Mouse (Mus musculus): ENCODE measurements around the gene Gm9736. TPM values are rescaled to one million over a fixed set of nuclear protein-coding genes. Genes with fewer than 3 reads are reported as not detected.

The Gm9736 gene
- not detected in 2 replicates for polyA plus RNA-seq (2012; rRNA removed; ENCODE audit: low replicate concordance)

DNA sequence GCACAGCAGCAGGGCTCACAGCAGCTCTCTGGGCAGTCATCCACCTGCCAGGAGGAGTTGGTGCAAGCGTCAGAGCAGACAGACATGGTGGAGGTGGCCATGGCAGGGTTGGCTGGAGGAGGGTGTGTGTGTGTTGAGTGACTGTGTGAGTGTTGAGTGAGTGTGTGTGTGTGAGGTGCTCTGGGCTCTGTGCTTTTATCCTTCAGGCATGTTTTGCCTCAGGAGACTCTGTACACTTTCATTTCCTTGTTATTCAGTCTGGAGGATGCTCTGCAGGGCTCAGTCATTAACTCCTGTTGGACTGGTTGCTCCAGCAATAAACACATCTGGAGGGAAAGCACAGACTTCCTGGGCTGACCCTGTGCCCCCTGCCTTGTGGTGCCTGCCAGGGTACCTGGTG lies at the start of gene Gm9736:
Gene Gm9736 (minus strand): TSS at position 101 of the 400 bp plus-strand sequence.

DNA sequence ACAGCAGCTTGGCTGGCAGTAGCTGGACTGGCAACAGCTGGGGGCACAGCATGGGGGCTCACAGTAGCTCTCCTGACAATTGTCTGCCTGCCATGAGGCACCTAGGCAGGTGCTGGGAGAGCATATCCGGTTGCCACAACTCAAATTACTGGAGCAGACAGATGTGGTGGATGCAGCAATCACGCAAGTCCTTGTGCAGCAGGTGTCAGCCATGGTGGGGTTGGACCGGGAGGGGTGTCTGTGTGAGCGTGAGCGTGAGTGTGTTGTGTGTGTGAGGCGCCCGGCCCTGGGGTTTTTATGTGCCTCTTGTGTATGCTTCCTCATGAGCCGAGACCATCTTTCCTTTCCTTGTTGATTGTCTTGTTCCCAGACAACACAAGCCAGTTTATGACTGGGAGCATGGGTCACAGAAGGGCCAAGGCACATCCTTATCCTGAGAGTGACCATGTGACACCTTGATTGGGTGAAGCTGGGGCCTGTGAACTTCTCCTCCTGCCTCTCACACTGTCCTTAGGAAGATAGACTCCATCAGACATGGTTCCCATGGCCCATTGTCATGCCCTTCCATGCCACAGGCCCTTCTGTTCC lies 47.9 kb upstream of the Gm9736 start, which contains the start of gene Gm19668:
Gene Gm19668 (minus strand): TSS at position 213 of the 588 bp plus-strand sequence.

DNA sequence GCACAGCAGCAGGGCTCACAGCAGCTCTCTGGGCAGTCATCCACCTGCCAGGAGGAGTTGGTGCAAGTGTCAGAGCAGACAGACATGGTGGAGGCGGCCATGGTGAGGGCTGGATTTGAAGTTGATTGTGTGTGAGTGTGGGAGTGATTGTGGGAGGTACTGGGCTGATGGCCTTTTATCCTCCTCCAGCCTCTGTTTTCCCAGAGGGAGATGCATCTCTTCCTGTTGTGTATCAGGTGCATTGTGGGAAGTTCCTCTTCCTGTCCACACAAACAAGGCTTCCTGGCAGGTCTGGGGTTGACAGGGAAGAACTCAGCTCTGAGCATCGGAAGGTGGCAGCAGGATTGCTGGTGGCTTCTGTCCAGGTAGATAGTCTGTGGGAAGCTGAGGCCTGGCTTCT lies 43.8 kb upstream of the Gm9736 start, which contains the start of gene Gm9639:
Gene Gm9639 (minus strand): TSS at position 101 of the 400 bp plus-strand sequence.

DNA sequence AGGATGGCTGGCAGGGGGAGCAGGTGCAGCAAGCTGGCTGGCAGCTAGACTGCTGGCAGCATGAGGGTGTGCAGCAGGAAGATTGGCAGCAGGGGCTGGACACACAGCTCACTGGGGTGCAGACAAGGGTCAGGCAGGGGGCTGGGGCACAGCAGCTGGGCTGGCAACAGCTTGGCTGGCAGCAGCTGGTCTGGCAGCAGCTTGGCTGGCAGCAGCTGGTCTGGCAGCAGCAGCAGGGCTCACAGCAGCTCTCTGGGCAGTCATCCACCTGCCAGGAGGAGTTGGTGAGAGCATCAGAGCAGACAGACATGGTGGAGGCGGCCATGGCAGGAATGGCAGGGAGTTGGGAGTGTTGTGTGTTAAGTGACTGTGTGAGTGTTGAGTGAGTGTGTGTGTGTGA lies 36.7 kb upstream of the Gm9736 start, which contains the start of gene Gm7137:
Gene Gm7137 (minus strand): TSS at position 325 of the 400 bp plus-strand sequence.

DNA sequence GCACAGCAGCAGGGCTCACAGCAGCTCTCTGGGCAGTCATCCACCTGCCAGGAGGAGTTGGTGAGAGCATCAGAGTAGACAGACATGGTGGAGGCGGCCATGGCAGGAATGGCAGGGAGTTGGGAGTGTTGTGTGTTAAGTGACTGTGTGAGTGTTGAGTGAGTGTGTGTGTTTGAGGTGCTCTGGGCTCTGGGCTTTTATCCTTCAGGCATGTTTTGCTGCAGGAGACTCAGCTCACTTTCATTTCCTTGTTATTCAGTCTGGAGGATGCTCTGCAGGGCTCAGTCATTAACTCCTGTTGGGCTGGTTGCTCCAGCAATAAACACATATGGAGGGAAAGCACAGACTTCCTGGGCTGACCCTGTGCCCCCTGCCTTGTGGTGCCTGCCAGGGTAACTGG lies 31.3 kb upstream of the Gm9736 start, which contains the start of gene Gm3250:
Gene Gm3250 (minus strand): TSS at position 101 of the 400 bp plus-strand sequence.

DNA sequence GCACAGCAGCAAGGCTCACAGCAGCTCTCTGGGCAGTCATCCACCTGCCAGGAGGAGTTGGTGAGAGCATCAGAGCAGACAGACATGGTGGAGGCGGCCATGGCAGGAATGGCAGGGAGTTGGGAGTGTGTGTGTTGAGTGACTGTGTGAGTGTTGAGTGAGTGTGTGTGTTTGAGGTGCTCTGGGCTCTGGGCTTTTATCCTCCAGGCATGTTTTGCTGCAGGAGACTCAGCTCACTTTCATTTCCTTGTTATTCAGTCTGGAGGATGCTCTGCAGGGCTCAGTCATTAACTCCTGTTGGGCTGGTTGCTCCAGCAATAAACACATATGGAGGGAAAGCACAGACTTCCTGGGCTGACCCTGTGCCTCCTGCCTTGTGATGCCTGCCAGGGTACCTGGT lies 25.7 kb upstream of the Gm9736 start, which contains the start of gene Gm7138:
Gene Gm7138 (minus strand): TSS at position 101 of the 400 bp plus-strand sequence.

DNA sequence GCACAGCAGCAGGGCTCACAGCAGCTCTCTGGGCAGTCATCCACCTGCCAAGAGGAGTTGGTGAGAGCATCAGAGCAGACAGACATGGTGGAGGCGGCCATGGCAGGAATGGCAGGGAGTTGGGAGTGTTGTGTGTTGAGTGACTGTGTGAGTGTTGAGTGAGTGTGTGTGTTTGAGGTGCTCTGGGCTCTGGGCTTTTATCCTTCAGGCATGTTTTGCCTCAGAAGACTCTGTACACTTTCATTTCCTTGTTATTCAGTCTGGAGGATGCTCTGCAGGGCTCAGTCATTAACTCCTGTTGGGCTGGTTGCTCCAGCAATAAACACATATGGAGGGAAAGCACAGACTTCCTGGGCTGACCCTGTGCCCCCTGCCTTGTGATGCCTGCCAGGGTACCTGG lies 20.1 kb upstream of the Gm9736 start, which contains the start of gene Gm3238:
Gene Gm3238 (minus strand): TSS at position 101 of the 400 bp plus-strand sequence.

DNA sequence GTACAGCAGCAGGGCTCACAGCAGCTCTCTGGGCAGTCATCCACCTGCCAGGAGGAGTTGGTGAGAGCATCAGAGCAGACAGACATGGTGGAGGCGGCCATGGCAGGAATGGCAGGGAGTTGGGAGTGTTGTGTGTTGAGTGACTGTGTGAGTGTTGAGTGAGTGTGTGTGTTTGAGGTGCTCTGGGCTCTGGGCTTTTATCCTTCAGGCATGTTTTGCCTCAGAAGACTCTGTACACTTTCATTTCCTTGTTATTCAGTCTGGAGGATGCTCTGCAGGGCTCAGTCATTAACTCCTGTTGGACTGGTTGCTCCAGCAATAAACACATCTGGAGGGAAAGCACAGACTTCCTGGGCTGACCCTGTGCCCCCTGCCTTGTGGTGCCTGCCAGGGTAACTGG lies 8.4 kb upstream of the Gm9736 start, which contains the start of gene Gm3233:
Gene Gm3233 (minus strand): TSS at position 101 of the 400 bp plus-strand sequence.

DNA sequence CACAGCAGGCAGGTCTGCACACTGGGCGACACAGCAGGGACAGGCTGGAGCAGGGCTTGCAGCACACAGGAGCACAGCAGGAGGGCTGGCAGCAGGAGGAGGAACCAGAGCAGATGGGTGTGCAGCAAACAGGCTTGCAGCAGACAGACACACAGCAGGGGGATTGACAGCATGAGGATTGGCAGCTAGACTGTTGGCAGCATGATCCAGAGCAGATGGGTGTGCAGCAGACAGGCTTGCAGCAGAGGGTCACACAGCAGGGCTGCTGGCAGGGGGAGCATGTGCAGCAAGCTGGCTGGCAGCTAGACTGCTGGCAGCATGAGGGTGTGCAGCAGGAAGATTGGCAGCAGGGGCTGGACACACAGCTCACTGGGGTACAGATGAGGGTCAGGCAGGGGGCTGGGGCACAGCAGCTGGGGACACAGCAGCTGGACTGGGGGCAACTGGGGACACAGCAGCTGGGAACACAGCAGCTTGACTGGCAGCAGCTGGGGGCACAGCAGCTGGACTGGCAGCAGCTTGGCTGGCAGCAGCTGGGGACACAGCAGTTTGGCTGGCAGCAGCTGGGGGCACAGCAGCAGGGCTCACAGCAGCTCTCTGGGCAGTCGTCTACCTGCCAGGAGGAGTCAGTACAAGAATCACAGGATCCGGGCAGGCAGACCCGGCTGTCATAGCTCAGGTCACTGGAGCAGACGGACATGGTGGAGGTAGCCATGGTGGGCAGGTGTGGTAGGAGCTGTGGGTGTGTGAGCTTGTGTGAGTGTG lies 9.0 kb downstream of the Gm9736 start, which contains the start of gene Gm18596:
Gene Gm18596 (minus strand): TSS at position 715 of the 765 bp plus-strand sequence.

DNA sequence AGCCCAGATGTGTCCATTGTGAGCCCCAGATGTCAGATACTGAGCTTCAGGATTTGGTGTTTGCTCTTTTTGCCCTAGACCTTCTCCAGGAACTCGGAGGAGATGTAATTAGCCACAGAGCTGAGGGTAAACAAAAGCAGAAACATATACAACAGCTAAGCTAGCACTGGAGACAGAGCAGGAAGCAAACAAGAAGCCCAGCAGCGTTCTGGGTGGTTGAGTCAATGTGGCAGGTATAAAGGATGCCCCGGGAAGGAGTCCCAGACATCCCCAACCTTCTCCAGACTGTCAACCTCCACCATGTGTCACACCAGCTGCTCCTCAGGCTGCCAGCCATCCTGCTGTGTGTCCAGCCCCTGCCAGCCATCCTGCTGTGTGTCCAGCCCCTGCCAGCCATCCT lies 25.0 kb downstream of the Gm9736 start, which contains the start of gene Gm10100:
Gene Gm10100 (plus strand): TSS at position 301 of the 400 bp plus-strand sequence.

DNA sequence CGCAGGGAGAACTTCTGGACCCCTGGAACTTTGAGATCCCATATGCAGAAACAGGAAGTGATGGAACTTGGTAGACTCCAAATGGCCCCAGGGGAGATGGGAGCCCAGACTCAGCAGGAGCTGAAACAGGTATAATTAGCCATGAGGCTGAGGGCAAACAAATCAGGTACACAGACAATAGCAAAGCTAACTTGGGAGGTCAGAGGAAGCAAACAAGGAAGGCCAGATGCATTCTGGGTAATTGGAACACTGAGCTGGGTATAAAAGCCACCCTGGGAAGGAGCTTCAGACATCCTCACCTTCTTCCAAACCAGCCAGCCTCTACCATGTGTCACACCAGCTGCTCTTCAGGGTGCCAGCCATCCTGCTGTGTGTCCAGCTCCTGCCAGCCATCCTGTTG lies 30.9 kb downstream of the Gm9736 start, which contains the start of gene Krtap12-1:
Gene Krtap12-1 (plus strand): TSS at position 301 of the 400 bp plus-strand sequence.

DNA sequence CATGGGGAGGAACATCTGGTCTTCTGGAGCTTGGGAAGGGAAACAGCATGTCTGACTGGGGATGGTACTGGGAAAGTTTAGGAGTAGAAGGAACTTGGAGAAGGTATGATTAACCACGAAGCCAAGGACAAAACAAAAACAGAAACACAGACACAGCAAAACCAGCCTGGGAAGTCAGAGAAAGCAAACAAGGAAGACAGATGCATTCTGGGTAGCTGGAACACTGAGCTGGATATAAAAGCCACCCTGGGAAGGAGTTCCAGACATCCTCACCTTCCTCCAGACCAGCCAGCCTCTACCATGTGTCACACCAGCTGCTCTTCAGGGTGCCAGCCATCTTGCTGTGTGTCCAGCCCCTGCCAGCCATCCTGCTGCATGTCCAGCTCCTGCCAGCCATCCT lies 35.6 kb downstream of the Gm9736 start, which contains the start of gene Gm10142:
Gene Gm10142 (plus strand): TSS at position 301 of the 400 bp plus-strand sequence.

DNA sequence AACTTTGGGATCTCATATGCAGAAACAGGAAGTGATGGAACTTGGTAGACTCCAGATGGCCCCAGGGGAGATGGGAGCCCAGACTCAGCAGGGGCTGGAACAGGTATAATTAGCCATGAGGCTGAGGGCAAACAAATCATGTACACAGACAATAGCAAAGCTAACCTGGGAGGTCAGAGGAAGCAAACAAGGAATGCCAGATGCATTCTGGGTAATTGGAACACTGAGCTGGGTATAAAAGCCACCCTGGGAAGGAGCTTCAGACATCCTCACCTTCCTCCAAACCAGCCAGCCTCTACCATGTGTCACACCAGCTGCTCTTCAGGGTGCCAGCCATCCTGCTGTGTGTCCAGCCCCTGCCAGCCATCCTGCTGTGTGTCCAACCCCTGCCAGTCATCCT lies 40.0 kb downstream of the Gm9736 start, which contains the start of gene Gm10024:
Gene Gm10024 (plus strand): TSS at position 301 of the 400 bp plus-strand sequence.

DNA sequence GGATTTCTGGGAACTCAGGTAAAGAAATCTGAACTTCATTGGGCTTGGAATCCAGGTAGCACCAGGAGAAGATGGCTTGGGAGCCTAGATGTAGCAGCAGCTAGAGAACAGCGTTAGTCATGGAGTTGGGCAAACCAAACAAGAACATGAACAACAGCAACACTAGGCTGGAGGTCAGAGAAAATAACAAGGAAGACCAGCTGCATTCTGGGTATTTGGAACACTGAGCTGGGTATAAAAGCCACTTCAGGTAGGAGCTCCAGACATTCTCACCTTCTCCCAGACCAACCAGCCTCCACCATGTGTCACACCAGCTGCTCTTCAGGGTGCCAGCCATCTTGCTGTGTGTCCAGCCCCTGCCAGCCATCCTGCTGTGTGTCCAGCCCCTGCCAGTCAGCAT lies 44.8 kb downstream of the Gm9736 start, which contains the start of gene Gm10272:
Gene Gm10272 (plus strand): TSS at position 301 of the 400 bp plus-strand sequence.

Other genes starting within 250 kb of the Gm9736 start
- 22.0 and 26.7 TPM in 2 replicates for gene Fam207a, start 235.6 kb downstream of the Gm9736 start, polyA plus RNA-seq (2012; rRNA removed; ENCODE audit: low replicate concordance)
- 54.9 and 63.3 TPM in 2 replicates for gene Itgb2, start 221.1 kb downstream of the Gm9736 start, polyA plus RNA-seq (2012; rRNA removed; ENCODE audit: low replicate concordance)
- gene Pttg1ip, start 169.6 kb downstream of the Gm9736 start, polyA plus RNA-seq (2012; rRNA removed; ENCODE audit: low replicate concordance) = 156 and 229 TPM in 2 replicates
- gene Sumo3, start 145.3 kb downstream of the Gm9736 start, polyA plus RNA-seq (2012; rRNA removed; ENCODE audit: low replicate concordance) = 136 and 145 TPM in 2 replicates
- not detected in 2 replicates for gene Gm49325, start 145.2 kb downstream of the Gm9736 start, polyA plus RNA-seq (2012; rRNA removed; ENCODE audit: low replicate concordance)
- gene Ube2g2, start 129.1 kb downstream of the Gm9736 start, polyA plus RNA-seq (2012; rRNA removed; ENCODE audit: low replicate concordance) = 37.7 and 49.2 TPM in 2 replicates
- 0.49 and 0.69 TPM in 2 replicates for gene Tspear, start 64.8 kb downstream of the Gm9736 start, polyA plus RNA-seq (2012; rRNA removed; ENCODE audit: low replicate concordance)
- not detected in 2 replicates for gene Gm19402, start 60.6 kb downstream of the Gm9736 start, polyA plus RNA-seq (2012; rRNA removed; ENCODE audit: low replicate concordance)
- gene Gm9508, start 54.1 kb downstream of the Gm9736 start, polyA plus RNA-seq (2012; rRNA removed; ENCODE audit: low replicate concordance) = not detected in 2 replicates
- gene Gm10272, start 44.7 kb downstream of the Gm9736 start, polyA plus RNA-seq (2012; rRNA removed; ENCODE audit: low replicate concordance) = not detected in 2 replicates
- gene Gm10024, start 39.9 kb downstream of the Gm9736 start, polyA plus RNA-seq (2012; rRNA removed; ENCODE audit: low replicate concordance) = not detected in 2 replicates
- not detected in 2 replicates for gene Gm10142, start 35.5 kb downstream of the Gm9736 start, polyA plus RNA-seq (2012; rRNA removed; ENCODE audit: low replicate concordance)
- gene Krtap12-1, start 30.8 kb downstream of the Gm9736 start, polyA plus RNA-seq (2012; rRNA removed; ENCODE audit: low replicate concordance) = not detected in 2 replicates
- gene Gm10100, start 24.9 kb downstream of the Gm9736 start, polyA plus RNA-seq (2012; rRNA removed; ENCODE audit: low replicate concordance) = not detected in 2 replicates
- gene Gm18596, start 8.7 kb downstream of the Gm9736 start, polyA plus RNA-seq (2012; rRNA removed; ENCODE audit: low replicate concordance) = not detected in 2 replicates
- not detected in 2 replicates for gene Gm3233, start 8.3 kb upstream of the Gm9736 start, polyA plus RNA-seq (2012; rRNA removed; ENCODE audit: low replicate concordance)
- gene Gm3238, start 20.0 kb upstream of the Gm9736 start, polyA plus RNA-seq (2012; rRNA removed; ENCODE audit: low replicate concordance) = not detected in 2 replicates
- gene Gm7138, start 25.6 kb upstream of the Gm9736 start, polyA plus RNA-seq (2012; rRNA removed; ENCODE audit: low replicate concordance) = not detected in 2 replicates
- not detected in 2 replicates for gene Gm3250, start 31.2 kb upstream of the Gm9736 start, polyA plus RNA-seq (2012; rRNA removed; ENCODE audit: low replicate concordance)
- not detected in 2 replicates for gene Gm7137, start 36.8 kb upstream of the Gm9736 start, polyA plus RNA-seq (2012; rRNA removed; ENCODE audit: low replicate concordance)
- gene Gm9639, start 43.7 kb upstream of the Gm9736 start, polyA plus RNA-seq (2012; rRNA removed; ENCODE audit: low replicate concordance) = not detected in 2 replicates
- gene Gm19668, start 47.8 kb upstream of the Gm9736 start, polyA plus RNA-seq (2012; rRNA removed; ENCODE audit: low replicate concordance) = not detected in 2 replicates
- gene Gm9507, start 60.5 kb upstream of the Gm9736 start, polyA plus RNA-seq (2012; rRNA removed; ENCODE audit: low replicate concordance) = not detected in 2 replicates
- gene Gm2696, start 63.3 kb upstream of the Gm9736 start, polyA plus RNA-seq (2012; rRNA removed; ENCODE audit: low replicate concordance) = not detected in 2 replicates
- not detected in 2 replicates for gene Krtap10-4, start 75.7 kb upstream of the Gm9736 start, polyA plus RNA-seq (2012; rRNA removed; ENCODE audit: low replicate concordance)
- gene Krtap10-10, start 84.6 kb upstream of the Gm9736 start, polyA plus RNA-seq (2012; rRNA removed; ENCODE audit: low replicate concordance) = not detected in 2 replicates
- gene Gm36176, start 95.4 kb upstream of the Gm9736 start, polyA plus RNA-seq (2012; rRNA removed; ENCODE audit: low replicate concordance) = not detected in 2 replicates
- not detected in 2 replicates for gene Gm10318, start 101.5 kb upstream of the Gm9736 start, polyA plus RNA-seq (2012; rRNA removed; ENCODE audit: low replicate concordance)
- not detected in 2 replicates for gene Gm3285, start 110.6 kb upstream of the Gm9736 start, polyA plus RNA-seq (2012; rRNA removed; ENCODE audit: low replicate concordance)
- gene Lrrc3, start 151.2 kb upstream of the Gm9736 start, polyA plus RNA-seq (2012; rRNA removed; ENCODE audit: low replicate concordance) = 3.1 and 4.6 TPM in 2 replicates
- 4.3 and 5.9 TPM in 2 replicates for gene Trpm2, start 219.2 kb upstream of the Gm9736 start, polyA plus RNA-seq (2012; rRNA removed; ENCODE audit: low replicate concordance)
- 44.5 and 83.3 TPM in 2 replicates for gene 1810043G02Rik, start 227.2 kb upstream of the Gm9736 start, polyA plus RNA-seq (2012; rRNA removed; ENCODE audit: low replicate concordance)